Mouse (Mus musculus) right cerebral cortex, adult 18-20 months (tissue): ENCODE results near the gene Lrrc4.

Source experiments
- DNase-seq: peaks from one replicate; pipeline ENCODE4 v3.0.0; 2022; ENCODE audit warnings: mixed read lengths

Lrrc4 gene

GRCm38 (mm10) chr6:28717845-28718237 is 113.7 kb downstream of the Lrrc4 start:
- DNase-seq, result no peak

GRCm38 (mm10) chr6:28717203-28717844 is 114.2 kb downstream of the Lrrc4 start:
- DNase-seq, result no peak

GRCm38 (mm10) chr6:28710035-28710434 is 121.5 kb downstream of the Lrrc4 start:
- no peak for DNase-seq

- DNase-seq, result no peak
These were observed 124.5 kb downstream of the Lrrc4 start for GRCm38 (mm10) chr6:28706976-28707592.

GRCm38 (mm10) chr6:28706108-28706975 is 125.2 kb downstream of the Lrrc4 start:
- no peak for DNase-seq

- peak; percentile 77 for DNase-seq
These were observed 126.0 kb downstream of the Lrrc4 start for GRCm38 (mm10) chr6:28705384-28706107.

GRCm38 (mm10) chr6:28704612-28705011 is 126.9 kb downstream of the Lrrc4 start:
- no peak for DNase-seq

- peak; percentile 28 for DNase-seq
These were observed 134.3 kb downstream of the Lrrc4 start for GRCm38 (mm10) chr6:28697214-28697613.

- no peak for DNase-seq
These were observed 138.9 kb downstream of the Lrrc4 start for GRCm38 (mm10) chr6:28692659-28693058.

- no peak for DNase-seq
These were observed 143.8 kb downstream of the Lrrc4 start for GRCm38 (mm10) chr6:28687776-28688175.

- no peak for DNase-seq
These were observed 145.8 kb downstream of the Lrrc4 start for GRCm38 (mm10) chr6:28685745-28686144.

GRCm38 (mm10) chr6:28685052-28685451 is 146.5 kb downstream of the Lrrc4 start:
- DNase-seq, result no peak

- no peak for DNase-seq
These were observed 149.8 kb downstream of the Lrrc4 start for GRCm38 (mm10) chr6:28681521-28682457.

GRCm38 (mm10) chr6:28680537-28680936 is 151.0 kb downstream of the Lrrc4 start:
- no peak for DNase-seq

GRCm38 (mm10) chr6:28678896-28679295 is 152.7 kb downstream of the Lrrc4 start:
- no peak for DNase-seq

- no peak for DNase-seq
These were observed 156.9 kb downstream of the Lrrc4 start for GRCm38 (mm10) chr6:28674686-28675085.

GRCm38 (mm10) chr6:28672388-28672787 is 159.2 kb downstream of the Lrrc4 start:
- DNase-seq, result no peak

- peak; percentile 23 for DNase-seq
These were observed 162.3 kb downstream of the Lrrc4 start for GRCm38 (mm10) chr6:28669251-28669650.

GRCm38 (mm10) chr6:28667586-28667985 is 164.0 kb downstream of the Lrrc4 start:
- no peak for DNase-seq

- DNase-seq, result no peak
These were observed 166.8 kb downstream of the Lrrc4 start for GRCm38 (mm10) chr6:28664716-28665115.

- DNase-seq, result no peak
These were observed 167.9 kb downstream of the Lrrc4 start for GRCm38 (mm10) chr6:28663670-28664069.

- no peak for DNase-seq
These were observed 168.5 kb downstream of the Lrrc4 start for GRCm38 (mm10) chr6:28663004-28663403.
